Mouse (Mus musculus) monocyte, adult 2 months (primary cell): ENCODE measurements around the gene Ccdc188.
"Not testable (repeated sequence)": the region's sequence is repeated elsewhere in the genome, so short reads cannot be mapped to it uniquely, and the experiment has no call there.

Experiments used
- DNase-seq, 2 experiments: peaks; one replicate each; pipeline ENCODE4 v3.0.0; 2022; ENCODE audit warnings: low spot score in 2 of 2, low read depth in 1 of 2

Ccdc188 gene

DNA sequence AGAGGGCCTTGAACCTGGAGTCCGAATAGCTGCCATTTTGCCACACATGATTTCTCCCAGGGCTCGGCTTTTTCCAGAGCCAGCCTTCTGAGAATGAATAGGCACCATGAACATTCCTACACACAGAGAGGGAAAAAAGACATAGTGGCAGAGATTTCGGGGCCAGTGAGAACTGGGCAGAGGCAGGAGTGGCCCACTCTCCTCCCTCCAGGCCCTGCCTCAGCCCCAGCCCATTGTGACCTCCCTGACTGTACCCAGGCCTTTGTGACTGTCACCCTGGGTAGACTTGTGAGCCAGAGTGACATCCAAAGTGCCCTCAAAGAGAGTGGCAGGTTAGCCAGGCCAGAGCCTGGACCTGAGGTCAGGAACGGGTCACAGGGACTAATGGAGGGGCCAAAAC, at the start of gene Ccdc188:
TSS of gene Ccdc188 (plus strand) at position 301 of the 400 bp plus-strand sequence.
- no peak for DNase-seq

- no peak for DNase-seq
Measured at GRCm38 (mm10) chr16:18169156-18169555, 48.5 kb upstream of the Ccdc188 start.

DNA sequence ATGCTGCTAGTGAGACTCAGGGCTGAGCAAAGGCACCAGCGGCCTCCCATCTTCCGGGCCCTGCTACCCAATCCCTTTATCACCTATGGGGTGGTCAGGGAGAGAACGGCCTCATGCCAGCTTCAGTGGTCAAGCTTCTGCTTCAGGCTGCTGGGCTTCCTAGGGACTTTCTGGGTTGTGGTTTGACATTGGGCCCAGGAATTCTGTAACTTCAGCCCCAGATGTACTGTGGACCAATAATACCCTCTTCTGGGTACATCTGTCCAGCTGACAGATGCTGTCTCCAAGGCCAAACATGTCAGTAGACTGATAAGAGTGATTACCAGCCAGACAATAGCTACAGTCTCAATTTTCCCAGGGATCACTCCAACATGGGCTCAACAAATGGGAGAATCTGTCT, 47.9 kb upstream of the Ccdc188 start:
- no peak for DNase-seq

DNA sequence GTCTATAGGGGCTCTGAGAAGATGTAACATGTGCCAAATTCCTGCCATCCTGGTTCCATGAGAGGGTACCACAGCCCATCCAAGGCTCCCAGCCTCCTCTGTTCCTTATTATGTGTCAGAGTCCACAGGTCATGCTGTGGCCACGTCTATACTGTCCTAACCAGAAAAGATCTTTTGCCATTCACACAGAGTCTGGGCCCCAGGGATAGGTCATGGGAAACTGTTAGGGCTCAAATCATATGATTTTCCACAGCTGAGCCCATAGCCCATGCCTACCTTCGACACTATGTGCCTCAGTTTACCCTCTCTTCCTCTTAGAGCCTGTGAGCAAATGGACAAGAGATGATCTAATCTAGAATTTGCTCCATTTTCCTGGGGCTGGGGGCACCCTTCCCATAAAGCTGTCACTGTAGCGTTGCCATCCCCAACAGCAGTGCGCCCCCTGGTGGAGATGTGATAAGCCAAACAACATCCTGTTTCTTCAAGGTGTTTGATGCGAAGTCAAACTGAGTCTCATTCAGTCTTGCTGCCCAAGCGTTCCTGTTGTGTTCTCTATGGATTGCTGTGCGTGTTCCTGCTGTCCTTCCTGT, 45.3 kb upstream of the Ccdc188 start:
- DNase-seq: peak; percentile 29 to 32

GRCm38 (mm10) chr16:18173231-18173630, 44.4 kb upstream of the Ccdc188 start:
- no peak for DNase-seq

DNA sequence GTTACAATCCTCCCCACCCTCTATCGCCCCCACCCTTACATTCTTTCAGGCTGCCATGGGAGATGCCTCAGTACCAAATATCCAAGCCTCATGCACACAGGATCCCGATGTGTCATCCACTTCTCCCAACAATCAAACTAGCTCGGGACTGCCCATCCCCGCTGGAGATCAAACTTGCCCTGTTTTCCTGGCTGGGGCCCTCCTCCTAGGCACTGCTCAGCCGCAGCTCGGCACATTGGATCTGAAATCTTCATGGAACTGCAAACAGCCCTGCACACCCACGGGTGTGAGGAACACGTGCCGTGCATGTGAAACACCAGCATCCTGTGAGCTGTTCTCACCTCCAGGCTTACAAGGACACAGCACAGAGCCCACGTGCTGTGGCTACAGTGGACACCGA, 43.9 kb upstream of the Ccdc188 start:
- DNase-seq: no peak

- no peak for DNase-seq
Measured at GRCm38 (mm10) chr16:18175817-18176541, 41.7 kb upstream of the Ccdc188 start.

DNA sequence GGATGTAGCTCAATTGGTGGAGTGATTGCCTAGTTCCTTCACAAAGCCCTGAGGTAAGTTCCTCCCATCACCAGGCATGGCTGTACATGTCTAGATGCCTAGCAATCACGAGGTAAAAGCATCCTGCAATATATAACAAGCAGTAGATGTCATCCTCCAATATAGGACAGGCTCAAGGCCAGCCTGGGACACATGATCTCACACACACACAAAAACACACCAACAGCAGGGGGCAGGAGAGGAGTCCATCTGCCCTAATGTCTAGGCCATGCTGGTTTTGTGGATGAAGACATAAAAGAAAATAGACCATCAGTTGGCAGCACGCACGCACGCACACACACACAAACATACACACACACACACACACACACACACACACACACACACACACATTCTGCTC, 40.9 kb upstream of the Ccdc188 start:
- DNase-seq: no peak

GRCm38 (mm10) chr16:18179591-18179990, 38.1 kb upstream of the Ccdc188 start:
- no peak for DNase-seq

GRCm38 (mm10) chr16:18181398-18181797, 36.3 kb upstream of the Ccdc188 start:
- DNase-seq: no peak

DNA sequence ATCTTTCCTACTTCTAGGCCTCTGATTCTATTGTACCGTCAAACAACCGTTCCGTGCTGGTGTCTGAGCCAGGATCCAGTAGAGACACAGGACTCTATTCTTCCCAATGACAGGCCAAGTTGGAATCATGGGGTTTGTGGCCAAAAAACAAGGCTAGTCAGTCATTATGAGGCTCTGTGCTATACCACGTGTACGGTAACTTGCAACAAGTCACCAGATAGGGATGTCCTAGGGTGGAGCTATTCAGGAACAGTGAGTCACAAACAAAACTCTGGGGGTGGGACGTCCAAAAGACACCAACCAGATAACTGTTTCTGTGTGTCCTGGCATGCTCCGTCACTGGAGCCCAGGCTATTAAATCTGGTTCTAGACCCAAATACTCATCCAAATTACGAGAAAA, 34.9 kb upstream of the Ccdc188 start:
- DNase-seq: no peak

GRCm38 (mm10) chr16:18185715-18186449, 31.8 kb upstream of the Ccdc188 start:
- DNase-seq: no peak

DNA sequence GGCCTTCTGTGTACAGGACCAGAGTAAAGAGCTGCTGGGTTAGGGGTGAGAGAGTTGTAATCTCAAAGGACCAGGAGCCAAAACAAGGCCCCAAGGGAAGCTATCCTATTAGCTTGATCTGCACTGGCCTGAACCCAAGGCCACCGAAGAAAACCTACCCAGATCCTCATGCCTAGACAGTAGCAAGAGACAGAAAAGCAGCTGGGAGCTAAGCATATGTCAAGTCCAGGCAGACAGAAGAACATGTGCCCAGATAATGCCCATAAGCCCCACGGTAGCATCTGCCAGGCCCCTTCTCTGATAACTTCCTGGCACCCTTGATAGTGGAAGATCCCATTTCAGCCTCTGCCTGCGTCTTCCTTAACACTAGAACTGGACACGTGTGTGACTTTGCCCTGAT, 30.9 kb upstream of the Ccdc188 start:
- no peak for DNase-seq

DNA sequence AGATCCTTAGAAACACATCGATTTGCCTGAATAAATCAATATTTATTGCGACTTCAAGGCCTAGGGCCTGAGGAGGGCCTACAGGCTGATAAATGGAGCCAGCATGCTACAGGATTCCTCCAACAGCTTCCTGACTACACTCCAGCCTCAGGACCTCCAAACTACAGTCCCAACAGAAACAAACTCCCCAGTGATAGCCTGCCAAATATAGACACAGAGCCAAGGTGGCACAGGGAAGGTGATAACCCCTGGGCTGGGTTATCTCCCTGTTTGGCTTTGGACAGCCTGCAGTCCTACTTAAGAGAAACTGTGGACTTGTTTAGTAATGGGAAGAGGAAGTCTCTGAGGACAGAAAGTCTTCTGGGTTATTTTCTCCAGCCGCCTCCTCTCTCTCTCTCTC, 30.5 kb upstream of the Ccdc188 start:
- no peak for DNase-seq

DNA sequence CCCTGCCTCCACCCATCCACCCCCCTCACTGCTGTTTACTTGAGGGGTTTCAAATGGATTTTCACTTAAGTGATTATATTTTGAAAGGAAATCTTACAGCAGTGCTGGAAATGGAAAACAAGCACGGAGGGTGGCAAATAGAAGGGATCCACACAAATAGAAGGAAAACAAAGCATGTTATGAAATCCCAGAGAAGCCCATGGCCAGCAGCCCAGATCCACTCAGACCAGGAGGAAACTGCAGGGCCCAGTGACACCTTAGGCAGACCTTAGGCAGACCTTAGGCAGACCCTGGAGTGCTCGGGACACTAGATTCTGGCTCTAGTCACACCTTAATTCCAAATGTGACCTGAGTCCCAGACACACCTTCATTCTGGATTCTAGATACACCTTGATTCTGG, 26.7 kb upstream of the Ccdc188 start:
- DNase-seq: no peak

DNA sequence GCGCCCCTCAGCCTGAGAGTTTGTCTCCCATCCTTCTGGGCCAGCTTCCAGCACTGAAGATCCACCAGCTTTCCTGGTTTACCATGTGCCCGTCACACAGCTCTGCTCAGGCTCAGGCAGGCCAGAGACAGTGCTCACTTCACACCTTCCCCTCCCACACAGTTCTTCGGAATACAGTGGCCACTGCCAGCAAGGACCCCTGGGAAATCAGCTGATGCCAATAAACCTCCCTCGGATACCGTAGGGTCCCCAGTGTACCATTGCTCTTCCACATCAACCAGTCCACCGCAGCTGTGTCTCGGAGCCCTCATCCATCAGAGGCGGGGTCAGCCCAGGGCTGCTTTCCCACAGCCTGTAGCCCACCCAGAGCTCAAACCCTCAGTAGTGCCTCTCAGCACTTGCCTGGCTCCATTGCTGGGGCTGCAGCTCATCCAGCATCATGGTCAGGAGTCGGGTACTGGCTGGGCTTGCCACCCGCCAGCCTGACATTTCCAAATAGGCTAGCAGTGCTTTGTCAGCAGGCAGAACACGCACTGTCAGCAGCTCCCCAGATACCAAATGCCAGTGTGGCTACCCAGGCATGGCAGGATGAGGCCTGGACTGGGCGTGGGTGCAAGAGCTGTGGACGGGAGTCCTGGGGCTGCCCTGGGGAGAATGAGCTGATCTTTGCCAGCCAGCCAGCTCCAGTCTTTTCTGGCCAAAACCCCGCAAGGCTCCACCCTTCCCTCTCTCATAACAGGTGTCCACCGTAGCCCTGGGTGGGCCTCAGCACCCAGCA, 23.3 kb upstream of the Ccdc188 start:
- no peak for DNase-seq

DNA sequence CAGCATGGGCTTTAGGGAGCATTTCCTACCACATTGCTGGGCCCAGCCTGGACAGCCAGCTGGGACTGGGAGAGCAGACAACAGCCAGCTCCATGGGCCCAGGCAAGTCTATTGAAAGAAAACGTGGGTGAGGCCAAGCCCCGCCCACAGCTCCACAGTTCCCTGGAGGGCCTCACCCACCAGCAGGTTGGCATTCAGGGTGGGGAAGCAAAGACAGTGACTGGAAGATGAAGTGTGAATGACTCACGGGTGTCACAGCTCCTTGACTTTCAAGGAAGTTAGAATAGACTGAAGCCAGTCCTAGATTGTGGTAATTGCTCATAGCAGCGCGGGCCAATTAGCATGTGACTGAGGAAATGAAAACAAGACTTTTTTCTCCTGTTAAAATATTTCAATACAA, 22.6 kb upstream of the Ccdc188 start:
- peak; percentile 25 to 65 for DNase-seq

GRCm38 (mm10) chr16:18195561-18195960, 22.1 kb upstream of the Ccdc188 start:
- not testable (repeated sequence) for DNase-seq

DNA sequence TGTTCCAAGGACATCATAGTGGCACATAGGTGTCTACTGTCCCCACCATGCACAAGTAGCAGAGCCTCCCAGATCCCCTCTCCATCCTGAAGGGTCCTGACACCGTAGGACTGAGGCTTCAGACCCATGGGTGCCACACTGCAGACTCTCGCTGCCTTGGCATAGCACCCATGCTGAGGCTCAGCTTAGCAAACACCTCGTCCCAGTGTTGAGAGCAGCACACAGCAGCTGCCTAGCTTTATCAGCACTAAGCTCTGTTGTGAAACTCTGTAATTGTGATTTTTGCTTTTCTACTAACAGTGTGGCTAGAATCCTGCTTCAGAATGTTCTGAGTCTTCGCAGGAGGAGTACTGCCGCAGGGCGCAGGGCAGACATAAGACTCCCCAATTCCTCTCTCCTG, 19.8 kb upstream of the Ccdc188 start:
- no peak for DNase-seq

- no peak for DNase-seq
Measured at GRCm38 (mm10) chr16:18198365-18199098, 19.1 kb upstream of the Ccdc188 start.

- no peak for DNase-seq
Measured at GRCm38 (mm10) chr16:18200062-18200461, 17.6 kb upstream of the Ccdc188 start.
